Mouse (Mus musculus): Measurements from ENCODE around the gene Vmn2r54.
"Not testable (repeated sequence)": the region's sequence is repeated elsewhere in the genome, so short reads cannot be mapped to it uniquely, and the experiment has no call there.

Vmn2r54 gene

GRCm38 (mm10) chr7:12640219-12640618 lies at the start of gene Vmn2r54:
Gene Vmn2r54 (minus strand): TSS chr7:12640319.
- DNase-seq: not testable (repeated sequence)

GRCm38 (mm10) chr7:12684903-12685302 lies 44.8 kb upstream of the Vmn2r54 start, which contains the start of gene Vmn2r55:
Gene Vmn2r55 (minus strand): TSS chr7:12685003.
- DNase-seq: not testable (repeated sequence)

- no peak for DNase-seq
Measured at GRCm38 (mm10) chr7:12608688-12609087, 31.4 kb downstream of the Vmn2r54 start, which contains the start of gene Vmn2r53. Gene Vmn2r53 (minus strand): TSS chr7:12608788.
